Mouse (Mus musculus): ENCODE results near the gene Lrrc7.

The Lrrc7 gene

DNA sequence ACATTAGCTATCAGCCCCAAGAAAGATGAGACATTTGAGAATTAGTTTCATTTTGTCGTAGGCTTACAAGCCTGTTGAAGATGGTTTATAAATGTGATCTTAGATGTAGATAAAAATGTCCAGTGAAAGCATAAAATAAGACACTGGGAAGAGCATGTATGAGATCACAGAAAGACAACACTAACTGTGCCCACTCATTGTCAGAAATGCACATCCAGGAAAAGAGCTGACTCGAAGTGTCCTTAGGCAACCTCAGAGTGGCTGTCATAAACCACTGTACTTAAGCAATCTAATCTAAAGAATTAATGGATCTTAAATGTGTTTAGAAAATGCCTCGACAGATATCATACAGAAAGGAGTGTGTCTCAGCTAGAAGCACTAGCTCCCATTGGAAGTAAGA lies 196.2 kb downstream of the Lrrc7 start:
- in situ Hi-C loops (cut with MboI, MseI): no loop called here

DNA sequence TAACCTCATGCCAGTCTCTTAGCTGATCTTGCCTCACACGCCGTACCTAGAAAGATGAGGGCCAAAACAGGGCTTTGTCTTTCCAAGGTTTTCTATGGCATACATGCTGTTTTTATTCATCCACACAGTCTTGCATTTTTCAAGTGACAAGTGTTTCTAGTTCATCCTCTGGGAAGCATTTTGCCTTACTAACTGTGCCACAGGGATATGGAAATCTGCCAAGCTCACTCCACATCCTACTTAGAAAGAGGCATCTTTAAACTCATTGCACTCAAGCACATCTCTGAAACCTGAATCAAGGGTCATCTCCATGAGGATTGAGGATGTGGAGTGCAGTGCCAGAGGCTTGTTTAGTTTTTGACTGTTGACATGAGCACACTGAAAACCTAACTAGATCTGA lies 199.9 kb downstream of the Lrrc7 start:
- in situ Hi-C loops (cut with MboI, MseI): no loop called here

DNA sequence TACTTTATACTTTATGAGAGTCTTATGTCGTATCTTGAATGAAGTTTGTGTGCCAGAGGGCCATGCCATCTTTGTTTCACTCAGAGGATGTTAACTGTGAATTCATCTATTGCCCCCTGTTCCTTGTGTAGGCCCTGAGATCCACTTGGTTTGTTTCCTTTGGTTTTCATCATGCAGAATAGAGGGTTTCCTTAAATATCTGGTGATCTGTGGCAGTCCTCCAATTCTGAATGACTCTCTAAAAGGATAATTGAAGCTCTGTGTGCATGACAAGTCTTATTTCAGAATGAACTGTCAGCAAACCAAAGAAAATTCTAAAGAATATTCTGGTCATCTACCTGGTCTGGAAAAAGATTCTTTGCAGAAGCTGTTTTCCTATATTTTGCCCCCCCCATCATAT lies 205.3 kb downstream of the Lrrc7 start:
- in situ Hi-C loops (cut with MboI, MseI): no loop called here

DNA sequence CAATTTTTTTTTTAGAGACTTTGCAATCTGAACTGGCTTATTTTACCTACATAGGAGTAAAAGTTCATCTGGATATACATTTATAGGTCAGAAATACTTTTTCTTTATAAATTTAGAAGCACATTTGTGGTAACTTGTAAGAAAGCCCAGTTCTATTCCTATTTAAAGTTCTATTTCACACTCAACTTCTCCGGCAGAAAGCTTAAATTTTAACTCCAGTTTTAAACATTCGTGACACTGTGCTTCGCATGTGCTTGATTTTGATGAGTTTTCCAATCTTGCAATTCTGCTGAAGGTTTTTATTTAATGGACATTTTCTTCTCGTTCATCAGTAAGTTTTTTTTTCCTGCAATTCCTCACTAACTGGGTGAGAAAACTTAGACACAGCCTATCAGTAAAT lies 205.8 kb downstream of the Lrrc7 start:
- in situ Hi-C loops (cut with MboI, MseI): no loop called here

DNA sequence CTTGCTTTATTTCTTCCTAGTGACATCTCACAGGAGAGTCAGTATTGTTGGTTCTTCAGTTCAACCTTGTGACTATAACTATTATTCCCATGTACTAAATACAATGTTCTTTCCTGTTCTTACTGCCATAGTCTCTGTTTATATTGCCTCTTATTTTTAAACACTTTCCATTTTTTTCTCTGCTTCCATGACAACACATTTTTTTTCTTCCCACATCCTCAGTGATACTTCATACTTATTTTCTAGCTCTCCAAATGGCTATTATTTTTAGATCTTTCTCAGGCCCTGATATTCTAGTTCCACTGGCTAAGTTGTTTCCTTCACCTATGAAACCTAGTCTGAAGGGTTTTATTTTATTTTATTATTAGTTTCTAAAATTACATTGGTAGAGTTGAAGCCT lies 221.2 kb downstream of the Lrrc7 start:
- in situ Hi-C loops (cut with MboI, MseI): no loop called here

DNA sequence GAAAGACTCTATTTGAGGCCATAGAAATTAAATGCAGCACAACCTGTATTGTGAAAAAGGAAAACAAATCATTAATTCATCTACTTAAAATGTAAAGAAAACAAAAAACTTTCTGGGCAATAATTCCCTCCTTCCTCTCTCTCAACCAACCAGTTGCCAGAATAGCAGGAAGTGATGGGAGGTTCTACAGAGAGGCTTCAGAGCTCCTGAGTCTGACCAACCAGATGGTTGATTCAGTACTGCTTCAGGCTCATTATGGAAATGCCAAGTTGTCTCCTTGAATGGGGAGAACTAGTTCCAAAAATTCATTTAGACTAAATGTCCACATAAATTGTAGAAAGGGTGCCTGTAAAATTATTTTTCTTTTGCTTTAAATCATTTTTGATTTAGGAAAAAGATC lies 231.9 kb downstream of the Lrrc7 start:
- in situ Hi-C loops (cut with MboI, MseI): no loop called here

DNA sequence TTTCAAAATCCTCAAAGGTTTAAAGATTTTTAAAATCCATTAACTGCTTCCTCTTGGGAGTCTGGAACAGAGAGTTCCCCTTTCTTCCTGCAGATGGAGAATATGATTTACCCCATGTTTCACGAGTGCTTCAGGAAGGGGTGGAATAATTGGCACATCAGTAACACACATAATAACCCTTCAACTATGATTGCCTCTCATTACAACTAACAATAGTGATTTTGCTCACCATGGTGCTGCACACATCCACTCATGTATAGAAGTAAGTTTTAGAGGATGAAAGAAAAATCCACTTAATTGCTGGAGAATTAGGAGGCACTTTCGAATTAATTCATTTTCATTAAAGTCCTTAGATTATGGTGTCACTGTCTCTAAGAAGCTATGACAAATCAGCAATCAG lies 251.6 kb downstream of the Lrrc7 start:
- in situ Hi-C loops (cut with MboI, MseI): no loop called here

DNA sequence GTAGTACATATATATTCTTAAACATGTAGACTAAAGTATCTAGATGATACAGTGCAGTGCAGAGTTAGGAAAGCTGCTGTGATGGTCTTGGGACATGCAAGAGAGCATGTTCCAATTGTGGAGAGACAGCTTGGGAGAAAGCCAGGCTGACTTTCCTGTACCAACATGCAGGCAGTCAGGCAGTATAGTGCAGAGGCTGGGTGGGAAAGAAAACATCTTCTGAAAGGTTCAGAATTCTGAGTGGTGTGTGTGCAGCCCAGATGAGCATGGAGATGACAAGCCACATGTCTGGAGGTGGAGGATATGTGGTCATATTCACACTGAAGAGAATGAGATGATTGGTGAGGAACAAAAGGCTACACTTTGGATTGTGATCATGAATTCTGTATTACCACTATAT lies 254.6 kb downstream of the Lrrc7 start:
- in situ Hi-C loops (cut with MboI, MseI): no loop called here

DNA sequence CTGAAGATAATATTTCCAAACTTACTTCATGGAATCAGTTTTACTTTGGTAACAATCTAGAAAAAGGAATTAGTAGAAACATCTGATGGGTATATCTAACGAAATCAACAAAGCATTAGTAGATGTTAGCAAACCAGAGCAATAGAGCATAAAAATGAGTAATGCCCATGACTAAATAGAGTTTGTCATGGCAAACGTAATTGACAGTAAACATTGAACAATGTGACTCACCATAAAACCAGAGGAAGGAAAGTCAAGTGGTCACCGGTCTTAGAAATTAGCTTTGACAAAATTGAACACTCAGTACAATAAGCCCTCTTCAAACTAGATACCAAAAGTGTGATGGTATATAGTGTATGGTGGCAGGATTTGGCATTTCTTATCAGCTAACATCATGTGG lies 263.3 kb downstream of the Lrrc7 start:
- in situ Hi-C loops (cut with MboI, MseI): no loop called here

DNA sequence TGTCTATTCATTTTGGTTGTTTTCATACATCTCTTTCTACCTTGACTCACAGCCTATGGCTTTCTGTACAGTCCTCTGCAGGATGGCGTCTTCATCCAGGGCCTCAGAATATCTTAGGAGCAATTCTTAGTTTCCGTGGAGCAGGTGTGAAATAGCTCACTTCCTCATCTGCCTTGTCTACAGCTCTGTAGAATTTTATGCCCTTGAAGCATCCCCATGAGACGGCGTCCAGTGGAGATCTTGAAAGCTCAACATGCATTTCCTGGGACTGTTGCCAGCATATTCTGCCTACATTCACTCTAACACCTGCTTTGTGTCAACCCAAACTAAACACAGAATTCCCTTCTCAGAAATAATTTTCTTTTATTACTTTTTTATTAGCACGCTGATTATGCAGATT lies 267.0 kb downstream of the Lrrc7 start:
- in situ Hi-C loops (cut with MboI, MseI): no loop called here

DNA sequence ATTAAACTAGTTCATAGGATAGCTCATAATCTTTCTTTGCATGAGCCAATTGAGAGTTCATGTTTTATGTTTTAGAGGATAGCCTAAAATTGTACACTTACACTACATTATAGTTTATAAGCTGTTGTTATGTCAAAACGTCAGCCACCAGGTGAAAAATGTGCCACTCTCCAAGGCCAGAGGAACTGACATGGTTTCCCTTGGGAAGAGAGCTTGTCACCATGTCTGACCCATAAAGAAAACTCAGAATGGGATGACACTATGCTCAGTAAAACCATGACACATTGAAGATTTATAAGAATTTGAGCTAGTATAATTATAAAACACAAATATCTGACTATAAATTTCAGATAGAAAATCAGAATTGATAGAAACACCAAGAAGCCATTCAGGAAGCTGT lies 277.6 kb downstream of the Lrrc7 start:
- in situ Hi-C loops (cut with MboI, MseI): no loop called here

DNA sequence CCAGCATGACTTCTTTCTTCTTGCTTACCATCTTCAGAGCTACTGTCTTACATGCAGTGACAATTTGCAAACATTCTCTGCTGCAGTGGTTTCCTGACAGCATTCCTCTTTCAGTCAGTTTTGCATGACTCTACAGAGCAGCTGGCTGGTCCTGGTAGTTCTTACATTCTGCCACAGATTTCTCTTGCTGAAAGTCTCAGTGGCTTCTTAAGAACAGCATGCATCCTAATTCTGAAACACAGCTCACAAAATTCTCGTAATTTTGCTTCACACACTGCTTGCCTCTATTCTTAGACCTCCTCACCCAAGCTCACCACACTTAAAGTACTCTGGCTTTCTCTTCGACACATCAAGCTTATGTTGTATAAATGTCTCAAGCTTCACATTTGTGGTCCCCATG lies 283.4 kb downstream of the Lrrc7 start:
- in situ Hi-C loops (cut with MboI, MseI): no loop called here

DNA sequence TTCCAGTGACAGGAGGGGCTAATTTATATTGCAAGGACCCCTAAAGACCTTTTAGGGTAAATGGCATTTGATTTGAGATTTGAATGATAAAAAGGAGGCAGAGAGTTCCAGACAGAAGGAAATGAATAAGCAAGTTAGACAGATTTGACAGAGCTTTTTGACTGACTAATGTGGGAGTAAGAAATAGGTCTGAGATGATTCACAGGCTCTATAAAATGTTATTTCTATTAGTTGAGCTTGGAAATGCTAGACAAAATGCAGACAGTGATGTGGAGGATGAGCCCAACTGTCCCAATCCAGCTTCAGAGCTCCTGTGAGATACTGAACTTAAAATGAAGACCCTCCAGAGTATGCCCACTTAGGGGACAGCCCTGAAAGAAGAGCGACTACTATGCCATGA lies 289.3 kb downstream of the Lrrc7 start:
- in situ Hi-C loops (cut with MboI, MseI): no loop called here

DNA sequence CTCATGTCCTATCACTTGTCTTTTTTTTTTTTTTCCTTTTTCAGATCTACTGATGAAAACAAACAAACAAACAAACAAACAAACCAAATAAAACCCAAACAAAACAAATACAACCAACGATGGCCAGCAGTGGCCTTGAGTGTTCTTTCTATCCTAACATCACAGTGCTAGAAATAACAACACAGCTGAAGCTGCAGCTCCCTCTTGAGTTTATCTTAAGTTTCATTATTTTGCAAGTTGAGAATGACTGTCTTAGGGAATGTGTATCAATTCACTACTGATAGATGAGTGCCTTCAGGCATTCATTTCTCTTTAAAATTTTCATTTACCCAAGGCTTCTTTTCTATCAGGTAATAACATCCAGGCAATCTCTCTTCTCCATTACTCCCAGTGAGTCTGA lies 291.1 kb downstream of the Lrrc7 start:
- in situ Hi-C loops (cut with MboI, MseI): no loop called here

DNA sequence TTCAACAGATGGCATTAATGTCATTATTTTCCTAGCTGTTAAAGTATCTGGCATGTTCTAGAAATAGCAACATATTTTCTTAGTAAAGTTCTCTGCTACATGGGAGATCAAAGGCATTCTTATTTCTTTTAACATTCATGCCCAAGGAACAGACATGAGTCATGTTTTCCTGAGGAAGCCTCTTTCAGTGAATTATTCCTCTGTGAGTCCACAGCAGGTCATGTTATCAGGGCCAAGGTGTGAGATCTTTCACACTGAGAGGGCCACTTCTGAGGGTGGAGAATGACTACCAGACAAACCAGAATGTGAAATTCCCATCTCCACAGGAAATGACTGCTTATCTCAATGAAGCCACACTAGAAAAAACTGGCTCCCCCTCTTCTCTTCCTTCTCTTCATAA lies 309.4 kb downstream of the Lrrc7 start:
- in situ Hi-C loops (cut with MboI, MseI): no loop called here

DNA sequence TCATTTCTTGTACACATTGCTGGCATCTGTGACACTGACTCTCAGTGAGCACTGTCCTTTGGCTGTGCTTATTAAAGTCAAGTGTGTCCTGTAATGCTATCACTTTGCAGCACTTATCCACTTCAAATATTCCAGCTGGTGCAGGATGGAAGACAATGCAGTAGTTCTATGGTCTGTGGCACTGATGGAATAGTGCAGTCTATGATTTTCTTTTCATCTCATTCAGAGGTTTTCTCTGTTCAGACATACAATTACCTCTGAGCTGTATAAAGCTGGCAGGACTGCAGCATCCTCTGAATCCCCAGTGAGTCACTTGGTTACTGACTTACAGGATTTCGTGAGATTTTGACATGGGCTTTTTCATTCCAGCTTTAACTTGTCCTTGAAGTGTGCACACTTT lies 314.3 kb downstream of the Lrrc7 start:
- in situ Hi-C loops (cut with MboI, MseI): no loop called here

DNA sequence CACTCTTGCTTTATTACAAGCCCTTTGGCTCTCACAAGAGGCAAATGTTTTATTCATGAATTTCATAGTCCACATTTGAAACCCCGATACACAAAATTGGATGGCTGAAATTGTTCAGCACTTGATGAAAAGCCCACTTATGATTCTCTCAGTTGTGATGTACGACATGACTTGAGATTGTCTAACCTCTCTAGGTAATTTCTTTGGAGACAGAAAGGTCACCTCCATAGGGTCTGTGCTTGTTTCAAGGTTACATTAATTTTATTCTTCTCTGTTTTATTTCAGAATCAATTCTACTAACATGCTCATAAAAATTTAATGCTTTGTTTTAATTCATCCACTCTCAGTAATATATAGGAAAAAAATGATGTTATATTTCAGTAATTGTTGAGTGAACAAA lies 351.4 kb downstream of the Lrrc7 start:
- in situ Hi-C loops (cut with MboI, MseI): no loop called here

DNA sequence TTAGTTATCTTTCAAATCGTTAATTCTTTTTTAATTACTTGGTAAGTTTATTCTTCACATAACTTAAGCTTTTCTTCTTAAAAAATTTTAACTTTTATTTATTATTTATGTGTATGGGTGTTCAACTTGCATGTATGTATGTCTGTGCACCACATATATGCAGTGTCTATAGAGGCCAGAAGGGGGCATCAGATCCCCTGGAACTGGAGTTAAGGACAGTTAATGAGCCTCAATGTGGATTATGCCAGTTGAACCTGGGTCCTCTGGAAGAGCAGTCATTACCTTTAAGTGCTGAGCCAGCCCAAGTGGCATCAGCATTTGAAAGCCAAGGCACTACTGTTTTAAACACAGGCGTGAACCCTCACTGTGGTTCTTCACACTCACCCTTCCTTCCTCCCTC lies 352.0 kb downstream of the Lrrc7 start:
- in situ Hi-C loops (cut with MboI, MseI): no loop called here

DNA sequence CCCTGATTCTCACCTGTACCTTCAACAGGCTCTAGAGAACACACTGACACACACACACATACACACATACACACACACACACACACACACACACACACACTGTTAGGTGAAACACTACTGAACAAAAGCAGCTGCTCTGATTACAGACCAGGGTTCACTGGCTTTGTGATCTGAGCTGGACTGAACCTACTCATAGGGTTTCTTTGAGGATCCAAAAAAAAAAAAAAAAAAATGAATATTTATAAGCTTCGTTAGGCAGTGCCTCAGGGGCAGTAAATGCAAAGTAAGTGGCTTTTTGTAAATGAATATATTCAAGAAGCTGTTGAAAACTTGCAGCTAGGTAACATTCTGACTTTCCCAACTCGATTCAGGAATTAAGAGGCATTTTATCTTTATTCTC lies 354.2 kb downstream of the Lrrc7 start:
- in situ Hi-C loops (cut with MboI, MseI): no loop called here

DNA sequence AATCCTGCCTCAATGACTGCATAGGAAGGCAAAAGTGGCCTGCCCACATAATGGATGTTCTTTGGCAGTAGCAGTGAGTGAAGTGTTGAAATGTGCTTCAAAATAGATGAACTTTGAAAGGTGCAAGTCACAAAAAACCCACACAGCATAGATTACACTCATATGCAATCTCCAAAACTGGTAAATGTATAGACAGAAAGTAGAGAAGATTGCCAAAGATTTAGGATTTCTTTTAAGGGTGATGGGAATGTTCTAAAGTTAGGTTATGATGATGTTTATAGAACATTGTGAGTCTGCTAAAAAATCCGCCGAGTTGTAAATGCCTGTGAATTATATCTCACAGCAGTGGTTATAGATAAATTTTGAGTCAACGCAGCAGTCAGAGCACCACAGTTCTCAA lies 359.2 kb downstream of the Lrrc7 start:
- in situ Hi-C loops (cut with MboI, MseI): no loop called here

DNA sequence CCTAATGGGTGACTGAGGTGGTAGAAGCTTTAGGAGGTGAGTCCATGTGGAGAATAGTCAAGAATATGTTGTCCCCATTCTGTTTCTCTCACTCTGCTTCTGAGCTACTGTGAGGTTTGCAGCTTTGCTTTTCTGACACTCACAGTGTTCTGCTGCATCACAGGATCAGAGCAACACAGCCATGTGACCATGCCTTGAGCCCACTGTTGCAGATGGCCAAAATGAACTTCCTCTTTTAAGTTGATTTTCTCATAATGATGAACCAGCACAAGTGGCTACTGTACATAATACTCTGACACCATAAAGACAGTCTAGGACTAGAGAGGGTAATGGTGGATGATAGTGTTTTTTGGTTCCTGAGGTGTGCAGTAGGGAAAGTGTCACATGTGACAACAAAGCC lies 366.6 kb downstream of the Lrrc7 start:
- in situ Hi-C loops (cut with MboI, MseI): no loop called here

DNA sequence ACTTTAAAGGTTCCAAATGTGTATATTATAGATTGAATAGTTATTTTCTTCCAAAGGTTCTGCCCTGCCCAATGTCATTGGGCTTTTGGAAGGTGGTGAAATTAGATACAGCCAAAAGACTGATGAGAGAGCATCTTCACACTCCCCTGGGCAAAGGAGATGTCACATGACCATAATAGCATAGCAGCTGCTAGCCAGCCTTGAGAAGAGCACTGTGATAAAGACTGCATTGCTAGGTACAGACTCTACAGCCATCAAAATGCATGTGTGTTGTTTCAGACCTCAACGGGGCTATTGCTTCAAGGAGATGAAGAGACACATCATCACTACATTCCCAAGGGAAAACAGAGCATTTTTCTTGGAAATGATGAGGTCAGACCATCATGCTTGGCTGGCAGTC lies 368.8 kb downstream of the Lrrc7 start:
- in situ Hi-C loops (cut with MboI, MseI): no loop called here

DNA sequence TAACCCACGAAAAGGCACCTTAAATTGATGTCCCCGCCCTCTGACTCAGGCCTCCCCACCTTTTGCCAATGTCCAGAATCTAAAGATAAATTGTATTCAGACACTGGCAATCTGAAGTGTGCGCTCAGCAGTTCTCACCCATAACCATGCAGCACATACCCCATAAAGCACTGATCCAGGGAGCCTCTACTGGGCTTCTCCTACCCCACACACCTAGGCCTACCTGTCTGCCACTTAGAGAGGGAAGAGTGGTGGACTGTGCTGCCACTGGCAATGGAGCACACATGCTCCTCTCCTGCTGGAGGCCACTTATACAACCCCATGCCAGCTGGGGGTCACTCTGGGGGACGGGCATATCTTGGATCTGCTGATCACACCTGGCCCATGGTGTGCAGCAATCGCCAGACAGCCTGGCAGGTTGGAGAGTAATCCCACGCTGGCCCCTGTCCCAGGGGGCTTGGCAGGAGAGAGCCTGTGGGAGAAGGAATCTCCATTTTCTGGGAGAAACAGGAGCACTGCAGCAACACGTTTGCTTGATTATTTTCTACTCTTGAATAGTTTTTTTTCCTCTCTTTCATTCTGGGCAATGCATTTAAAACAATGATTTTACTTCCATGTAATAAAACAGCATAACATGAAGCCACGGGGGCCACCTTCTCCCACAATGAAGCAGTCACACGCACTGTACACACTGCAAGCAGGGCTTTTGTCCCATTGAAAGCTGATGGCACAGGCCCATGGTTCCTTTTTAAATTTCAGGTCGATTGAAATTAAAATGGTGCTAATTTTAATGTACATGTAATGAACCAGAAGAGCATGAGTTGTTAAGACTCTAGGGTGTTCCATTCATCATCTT lies 386.9 kb downstream of the Lrrc7 start:
- in situ Hi-C loops (cut with MboI, MseI): no loop called here

DNA sequence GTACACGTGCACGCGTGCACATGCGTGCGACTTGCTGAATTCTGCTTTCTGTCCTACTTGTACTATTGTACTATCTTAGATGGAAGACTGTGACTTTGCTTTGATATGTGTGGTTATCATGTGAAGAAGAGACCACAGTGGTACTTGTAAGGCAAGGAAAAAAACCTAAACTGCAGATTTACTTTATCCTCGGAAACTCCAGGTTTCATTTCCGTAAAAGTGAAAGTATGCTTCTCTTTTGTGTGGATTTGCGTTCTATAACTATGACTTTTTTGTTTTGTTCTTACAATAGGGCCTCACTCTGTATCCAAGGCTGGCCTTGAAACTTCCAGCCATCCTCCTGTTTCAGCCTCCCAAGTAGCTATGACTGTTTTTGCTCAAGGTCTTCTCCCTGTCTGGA lies 392.8 kb downstream of the Lrrc7 start:
- in situ Hi-C loops (cut with MboI, MseI): no loop called here

Data from T-helper 2 cell (primary cell).